9 mouse cellular contexts compared by ENCODE assay signal in the genomic region with DNA sequence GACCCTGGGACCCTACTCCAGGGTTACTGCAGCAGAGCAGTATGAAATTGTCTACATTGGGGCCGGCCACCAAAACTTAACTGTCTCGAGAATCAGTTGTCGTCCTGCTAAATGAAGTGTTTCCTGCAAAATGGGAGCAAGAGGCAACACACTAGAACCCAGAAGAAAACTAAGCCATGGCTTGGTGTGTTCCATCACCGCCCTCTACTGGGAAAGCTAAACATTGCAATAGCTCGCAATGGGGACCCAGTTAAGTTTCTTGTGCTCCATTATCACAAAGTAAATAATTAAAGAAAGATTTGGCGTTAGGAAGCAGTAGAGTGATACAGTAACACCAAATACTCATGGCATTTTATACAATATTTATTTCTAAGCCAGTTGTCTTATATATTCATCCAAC.
DNase-seq lines count a peak whose midpoint lies in the region; ATAC-seq lines count a peak whose summit lies in the region.
"Had no signal": no experiment of that assay in that cellular context is flagged by ENCODE, and none has a peak within 500 bp of the region (broad histone marks: within the 10 kb centered on the region; RNA-seq: fewer than 3 reads in every experiment).

No protein-coding gene starts in this region.

- no peak overlapping the region for H3K27ac ChIP-seq in liver, embryonic 12.5 days
- H3K27ac ChIP-seq: liver, embryonic 13.5 days had no signal

- no peaks in the 10 kb centered on the region; the same call in 1 of the 2 replicates for H3K4me1 ChIP-seq in liver, embryonic 12.5 days
- H3K4me1 ChIP-seq: liver, embryonic 13.5 days had no signal

- WGBS in liver, embryonic 12.5 days (ENCODE audit: insufficient replicate concordance): 9% methylated on average over 6 of the region's 6 CpGs

- intact Hi-C loops in left cerebral cortex, postnatal 4 days (cut with DNase I): loop anchor here (5.0 kb wide), 1 partner anchor 74 kb away; no protein-coding TSS in a partner anchor

- H3K27me3 ChIP-seq in liver, embryonic 12.5 days (replicated peaks): no peaks in the 10 kb centered on the region
- H3K27me3 ChIP-seq: liver, embryonic 13.5 days had no signal

- peak; percentile 24 for DNase-seq in liver
- DNase-seq in R1 (ENCODE audit: low read depth, low spot score): peak; percentile 63
- peak; percentile 75 to 76 for DNase-seq in cerebellum, postnatal 14 days
- peak; percentile 9 to 46 for DNase-seq in kidney, adult 8-10 months
- peak; percentile 38 for DNase-seq in left cerebral cortex, postnatal 4 days
- peak; percentile 54 to 77 for DNase-seq in right cerebral cortex, postnatal 10 days (ENCODE audit: low spot score in 2 of 2)
- DNase-seq in yolk sac, embryonic 10.5 days (ENCODE audit: low spot score): no peak
- DNase-seq: liver, embryonic 13.5 days had no signal

- H3K4me3 ChIP-seq in liver, embryonic 12.5 days: no peak overlapping the region
- H3K4me3 ChIP-seq: liver, embryonic 13.5 days had no signal

- H3K9ac ChIP-seq in liver, embryonic 12.5 days: no peak overlapping the region
- H3K9ac ChIP-seq: liver, embryonic 13.5 days had no signal

- no peaks in the 10 kb centered on the region for H3K9me3 ChIP-seq in liver, embryonic 12.5 days (replicated peaks)
- H3K9me3 ChIP-seq: liver, embryonic 13.5 days had no signal

- no peaks in the 10 kb centered on the region for H3K36me3 ChIP-seq in liver, embryonic 12.5 days
- H3K36me3 ChIP-seq: liver, embryonic 13.5 days had no signal

- no peak overlapping the region for H3K4me2 ChIP-seq in liver, embryonic 12.5 days
- H3K4me2 ChIP-seq: liver, embryonic 13.5 days had no signal

- ATAC-seq in liver, embryonic 12.5 days: no peak
